Mouse (Mus musculus) embryonic facial prominence, embryonic 11.5 days (tissue): ENCODE results near the gene Drg1. TPM values are rescaled to one million over a fixed set of nuclear protein-coding genes. Genes with fewer than 3 reads are reported as not detected.

Source experiments
- ATAC-seq: fragments of 200-750 bp; cut with Nextera tagmentation; replicated peaks from 2 replicates; pipeline ENCODE4 v1.8.0; 2017; ENCODE audit warnings: low read depth; ENCODE audit not compliant: insufficient number of reproducible peaks, low FRiP score, low TSS enrichment
- DNase-seq: peaks from one replicate; pipeline ENCODE4 v3.0.0-alpha.2; 2015; ENCODE audit warnings: low spot score
- H3K27ac ChIP-seq: fragments of 300-500 bp; sonication (generic); replicated peaks from 2 replicates; pipeline ENCODE4 v1.5.1; 2014; ENCODE audit warnings: mild to moderate bottlenecking, low read depth, low read length, control low read depth
- H3K27me3 ChIP-seq: fragments of 300-500 bp; sonication (generic); 2 replicates; pipeline ENCODE4 v1.6.1; 2014; ENCODE audit warnings: mild to moderate bottlenecking, low read length, moderate library complexity, mixed read lengths; ENCODE audit not compliant: control insufficient read depth, insufficient read depth
- H3K36me3 ChIP-seq: fragments of 300-500 bp; sonication (generic); replicated peaks from 2 replicates; pipeline ENCODE4 v1.6.1; 2014; ENCODE audit warnings: low read depth, mild to moderate bottlenecking, low read length, moderate library complexity, mixed read lengths; ENCODE audit not compliant: control insufficient read depth, insufficient read depth
- H3K4me1 ChIP-seq: fragments of 300-500 bp; sonication (generic); 2 replicates; pipeline ENCODE4 v1.6.1; 2014; ENCODE audit warnings: low read length, mixed read lengths; ENCODE audit not compliant: control insufficient read depth, insufficient read depth
- H3K4me2 ChIP-seq: fragments of 300-500 bp; sonication (generic); 2 replicates; pipeline ENCODE4 v1.6.1; 2014; ENCODE audit warnings: low read depth, mild to moderate bottlenecking, control low read depth, low read length, moderate library complexity
- H3K4me3 ChIP-seq: fragments of 300-500 bp; sonication (generic); 2 replicates; pipeline ENCODE4 v1.5.1; 2014; ENCODE audit warnings: low read depth, low read length, control low read depth
- H3K9ac ChIP-seq: fragments of 300-500 bp; sonication (generic); replicated peaks from 2 replicates; pipeline ENCODE4 v1.6.1; 2014; ENCODE audit warnings: mild to moderate bottlenecking, control low read depth, low read length
- H3K9me3 ChIP-seq: fragments of 300-500 bp; sonication (generic); replicated peaks from 2 replicates; pipeline ENCODE4 v1.6.1; 2016; ENCODE audit warnings: mild to moderate bottlenecking, low read length, inconsistent platforms, mixed read lengths; ENCODE audit not compliant: control insufficient read depth
- WGBS: fragments of 180-500 bp; shearing (Covaris S2); extraction: QIAGEN DNeasy Blood & Tissue Kit; methylation state at CpG from one replicate; pipeline ENCODE4 v1.1.7; 2014; 5-methylcytosine and 5-hydroxymethylcytosine counted together
- polyA plus RNA-seq: library from polyadenylated mRNA; unstranded; fragments of >200 nt; fragmentation: Nextera tagmentation; extraction: Ambion mirVana; gene quantifications from 2 replicates; pipeline ENCODE4 v1.2.1, GENCODE M21; 2014

The Drg1 gene
- polyA plus RNA-seq, 1 experiment from 2014 or later = 294 TPM

DNA sequence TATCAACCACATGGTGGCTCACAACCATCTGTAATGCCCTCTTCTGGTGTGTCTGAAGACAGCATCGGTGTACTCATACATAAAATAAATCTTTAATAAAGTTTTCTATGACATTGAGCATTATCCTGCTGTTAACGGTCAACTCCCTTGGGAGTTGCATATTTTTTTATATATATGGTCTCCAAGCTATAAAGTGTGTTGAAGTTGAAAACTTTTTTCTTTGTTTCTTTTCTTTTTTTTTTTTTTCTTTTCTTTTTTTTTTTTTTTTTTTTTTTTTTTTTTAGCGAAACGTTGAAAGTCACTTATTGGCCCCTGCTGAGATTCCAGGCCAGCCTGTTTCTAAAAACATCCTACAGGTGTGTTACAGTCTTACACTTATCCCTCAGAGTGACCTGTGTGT, 32.5 kb downstream of the Drg1 start:
- Histone ChIP-seq H3K27me3 (no peaks in the 10 kb centered on the region), H3K27ac (no peak overlapping the region), H3K9ac (no peak overlapping the region), H3K4me3 (no peak overlapping the region), H3K4me2 (no peak overlapping the region), H3K9me3 (no peaks in the 10 kb centered on the region), H3K36me3 (peaks cover 26% of the 10 kb centered on the region), H3K4me1 (no peaks in the 10 kb centered on the region)
- ATAC-seq (no peak), DNase-seq (no peak)
- WGBS = 94% methylated on average over 4 of the region's 4 CpGs

DNA sequence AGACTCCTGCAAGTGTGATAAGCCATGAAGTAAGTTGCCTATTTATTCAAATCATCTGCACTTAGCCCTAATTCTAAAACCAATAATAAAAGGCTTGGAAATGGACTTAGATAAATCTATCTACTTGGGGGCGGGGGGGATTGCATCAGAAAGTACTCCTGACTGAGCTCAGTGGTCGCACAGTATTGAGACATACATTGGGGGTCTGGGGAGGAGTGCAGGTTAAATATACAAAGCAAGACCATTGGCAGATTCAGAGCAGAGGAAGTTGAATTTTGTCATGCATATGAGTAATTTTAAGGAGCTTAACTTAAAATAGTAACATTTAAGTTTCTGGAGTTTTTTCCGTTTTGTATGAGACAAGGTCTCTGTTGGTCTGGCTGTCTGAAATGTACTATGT, 34.0 kb downstream of the Drg1 start:
- WGBS = 93% methylated on average over 3 of the region's 3 CpGs
- H3K4me1 ChIP-seq = no peaks in the 10 kb centered on the region
- ATAC-seq (no peak), DNase-seq (no peak)
- H3K9me3 ChIP-seq = no peaks in the 10 kb centered on the region
- no peak overlapping the region for H3K9ac ChIP-seq
- no peak overlapping the region for H3K4me3 ChIP-seq
- H3K27ac ChIP-seq = no peak overlapping the region
- peaks cover 18% of the 10 kb centered on the region for H3K36me3 ChIP-seq
- H3K27me3 ChIP-seq = no peaks in the 10 kb centered on the region
- H3K4me2 ChIP-seq = no peak overlapping the region

DNA sequence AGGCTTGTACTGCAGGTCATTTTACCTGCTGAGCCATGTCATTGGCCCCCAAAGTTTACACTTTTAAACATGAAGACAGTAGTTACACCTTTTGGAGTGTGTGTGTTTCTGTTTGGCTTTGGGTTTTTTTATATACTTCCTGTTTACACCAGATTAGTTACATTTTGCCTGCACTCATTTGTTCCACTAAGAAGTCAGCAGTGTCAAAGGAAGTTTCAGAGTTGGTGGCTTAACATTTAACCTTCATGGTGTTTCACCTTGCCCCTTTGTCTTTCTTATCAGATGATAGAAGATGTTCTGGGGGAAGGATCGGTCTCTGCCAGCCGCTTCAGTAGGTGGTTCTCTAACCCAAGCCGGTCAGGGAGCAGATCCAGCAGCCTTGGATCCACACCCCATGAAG, 39.1 kb downstream of the Drg1 start:
- no peaks in the 10 kb centered on the region for H3K4me1 ChIP-seq
- H3K9me3 ChIP-seq = no peaks in the 10 kb centered on the region
- H3K4me2 ChIP-seq = no peak overlapping the region
- WGBS = 97% methylated on average over 3 of the region's 3 CpGs
- H3K27ac ChIP-seq = no peak overlapping the region
- no peak overlapping the region for H3K4me3 ChIP-seq
- H3K36me3 ChIP-seq = peaks cover 23% of the 10 kb centered on the region
- DNase-seq (no peak), ATAC-seq (no peak)
- no peak overlapping the region for H3K9ac ChIP-seq
- H3K27me3 ChIP-seq = no peaks in the 10 kb centered on the region

DNA sequence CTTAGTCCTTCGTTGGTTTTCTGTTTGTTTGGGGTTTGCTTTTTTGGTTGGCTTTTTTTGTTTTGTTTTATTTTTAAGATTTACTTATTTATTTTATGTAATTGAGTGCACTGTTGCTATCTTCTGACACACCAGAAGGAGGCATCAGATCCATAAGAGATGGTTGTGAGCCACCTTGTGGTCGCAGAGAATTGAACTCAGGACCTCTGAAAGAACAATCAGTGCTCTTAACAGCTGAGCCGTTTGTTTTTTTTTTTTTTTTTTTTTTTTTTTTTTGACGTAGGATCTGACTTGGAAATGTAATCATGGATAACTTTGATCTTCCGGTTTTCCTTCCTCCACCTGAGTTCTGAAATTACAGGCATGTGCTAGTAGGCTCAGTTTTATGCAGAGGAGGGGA, 43.1 kb downstream of the Drg1 start:
- Histone ChIP-seq H3K9me3 (no peaks in the 10 kb centered on the region), H3K4me2 (no peak overlapping the region), H3K4me1 (no peaks in the 10 kb centered on the region), H3K4me3 (no peak overlapping the region), H3K36me3 (peaks cover 23% of the 10 kb centered on the region), H3K27ac (no peak overlapping the region), H3K9ac (no peak overlapping the region), H3K27me3 (no peaks in the 10 kb centered on the region)
- ATAC-seq (no peak), DNase-seq (no peak)
- 79% methylated on average over 5 of the region's 5 CpGs for WGBS

DNA sequence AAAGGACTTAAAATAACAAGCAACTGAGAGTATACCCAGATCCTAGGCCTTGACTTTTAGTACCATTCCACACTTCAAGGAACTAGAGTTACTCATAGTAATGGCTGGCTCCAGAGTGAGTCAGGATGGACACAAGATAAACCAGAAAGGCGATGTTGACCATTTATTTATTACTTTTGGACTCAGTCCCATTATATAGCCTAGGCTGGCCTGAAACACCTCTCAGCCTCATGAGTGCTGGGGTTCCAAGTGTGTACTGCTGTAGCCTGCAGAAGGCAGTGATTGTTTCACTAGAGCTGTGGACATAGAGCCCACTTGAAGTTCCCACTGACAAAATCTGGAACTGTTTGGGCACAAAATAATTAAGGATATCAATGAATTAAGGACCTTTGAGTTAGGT, 53.7 kb downstream of the Drg1 start:
- Histone ChIP-seq H3K4me1 (no peaks in the 10 kb centered on the region), H3K36me3 (peaks cover 8% of the 10 kb centered on the region), H3K9me3 (no peaks in the 10 kb centered on the region), H3K9ac (no peak overlapping the region), H3K27me3 (no peaks in the 10 kb centered on the region), H3K4me3 (no peak overlapping the region), H3K27ac (no peak overlapping the region), H3K4me2 (no peak overlapping the region)
- DNase-seq (no peak), ATAC-seq (no peak)
- 92% methylated on average over 1 of the region's 1 CpGs for WGBS

DNA sequence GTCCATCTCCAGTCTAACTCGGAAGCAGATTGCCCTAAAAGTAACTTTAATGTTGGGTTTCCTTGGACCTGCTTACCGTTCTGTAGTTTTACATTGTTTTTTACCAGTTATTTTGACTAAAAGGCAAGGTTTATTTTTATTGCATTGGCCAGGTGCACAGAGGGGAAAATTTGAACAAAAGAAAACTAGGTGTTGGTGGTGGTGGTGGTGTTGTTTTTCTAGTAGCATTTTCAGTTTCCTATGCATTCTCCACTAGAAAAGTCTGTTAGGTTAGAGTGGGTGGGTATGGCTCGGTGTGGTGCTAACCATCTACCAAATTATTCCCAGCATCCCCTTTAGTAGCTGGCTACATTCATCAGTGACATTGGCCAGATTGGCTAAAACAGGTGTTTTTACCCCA, 59.4 kb downstream of the Drg1 start:
- ATAC-seq (no peak), DNase-seq (no peak)
- Histone ChIP-seq H3K4me2 (no peak overlapping the region), H3K36me3 (peaks cover 10% of the 10 kb centered on the region), H3K27me3 (no peaks in the 10 kb centered on the region), H3K9ac (no peak overlapping the region), H3K27ac (no peak overlapping the region), H3K4me3 (no peak overlapping the region), H3K9me3 (no peaks in the 10 kb centered on the region), H3K4me1 (no peaks in the 10 kb centered on the region)
- 94% methylated on average over 3 of the region's 3 CpGs for WGBS

DNA sequence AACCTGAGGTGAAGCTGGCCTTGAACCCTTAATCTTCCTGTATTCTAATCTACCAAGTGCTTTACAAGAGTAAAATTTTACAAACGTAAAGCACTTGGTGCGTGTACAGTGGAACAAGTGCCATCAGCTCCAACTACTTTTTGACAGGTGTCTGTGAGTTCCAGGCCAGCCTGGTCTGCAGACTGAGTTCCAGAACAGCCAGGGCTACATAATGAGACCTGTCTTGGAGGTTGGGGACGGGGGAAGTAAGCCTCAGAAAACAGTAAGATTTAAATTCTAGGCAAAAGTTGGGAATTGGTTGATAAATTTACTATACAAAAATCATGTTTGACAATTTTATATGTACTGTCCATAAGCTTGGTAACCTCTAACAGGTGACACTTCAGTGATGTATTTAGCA, 61.0 kb downstream of the Drg1 start:
- ATAC-seq = no peak

DNA sequence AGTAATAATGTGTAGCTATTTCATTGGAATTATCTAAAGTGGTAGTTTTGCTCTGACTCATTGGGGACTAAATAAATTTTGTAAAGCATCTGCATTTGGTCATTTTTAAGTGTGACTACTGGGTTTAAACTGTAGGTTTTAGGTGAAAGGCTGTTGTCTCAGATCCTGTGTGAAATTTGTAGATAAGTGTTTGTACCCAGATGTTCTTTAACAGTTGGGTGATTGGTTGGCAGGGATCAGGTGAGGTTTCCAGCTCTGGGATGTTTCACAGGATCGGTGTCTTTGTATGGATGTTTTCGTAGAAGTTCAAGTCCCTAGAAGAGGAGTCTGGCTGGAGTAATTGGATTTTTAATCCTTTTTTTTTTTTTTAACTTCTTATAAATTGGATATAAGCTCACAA, 62.4 kb downstream of the Drg1 start:
- no peak overlapping the region for H3K27ac ChIP-seq
- H3K4me1 ChIP-seq = no peaks in the 10 kb centered on the region
- DNase-seq (no peak), ATAC-seq (no peak)
- H3K9me3 ChIP-seq = no peaks in the 10 kb centered on the region
- 95% methylated on average over 2 of the region's 2 CpGs for WGBS
- H3K9ac ChIP-seq = no peak overlapping the region
- peaks cover 7% of the 10 kb centered on the region; the same call in 1 of the 2 replicates for H3K36me3 ChIP-seq
- no peak overlapping the region for H3K4me3 ChIP-seq
- no peak overlapping the region; the same call in 1 of the 2 replicates for H3K4me2 ChIP-seq
- no peaks in the 10 kb centered on the region for H3K27me3 ChIP-seq

More for the DNA sequence above, 61.0 kb downstream of the Drg1 start:
- Histone ChIP-seq H3K9me3 (no peaks in the 10 kb centered on the region), H3K4me1 (no peaks in the 10 kb centered on the region), H3K27me3 (no peaks in the 10 kb centered on the region), H3K36me3 (peaks cover 10% of the 10 kb centered on the region), H3K4me3 (no peak overlapping the region), H3K27ac (no peak overlapping the region), H3K9ac (no peak overlapping the region), H3K4me2 (no peak overlapping the region)
- DNase-seq = no peak
- 95% methylated on average over 3 of the region's 3 CpGs for WGBS
